Mouse (Mus musculus): ENCODE measurements around the gene Spats1.

DNA sequence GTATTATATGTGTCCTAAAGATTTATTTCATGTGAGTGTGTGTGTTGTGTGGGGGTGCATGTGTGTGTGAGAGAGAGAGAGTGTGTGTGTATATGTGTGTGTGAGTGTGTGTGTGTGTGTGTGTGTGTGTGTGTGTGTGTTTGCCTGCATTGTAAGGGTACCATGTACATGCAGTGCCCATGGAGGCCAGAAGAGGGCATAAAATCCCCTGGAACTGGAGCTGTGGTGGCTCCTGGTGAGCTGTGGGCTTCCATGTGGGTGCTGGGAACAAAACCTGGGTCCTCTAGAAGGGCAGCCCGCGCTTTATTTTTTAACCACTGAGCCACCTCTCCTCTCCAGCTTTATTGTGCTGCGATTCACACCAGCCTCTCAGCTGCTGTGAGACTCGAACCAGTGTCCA is 12.7 kb downstream of the Spats1 start:
- TF ChIP-seq MAFK (IDR thresholded peaks at IDR 0.05; ENCODE audit: insufficient read depth, low read depth, low read length) (no peak), ZNF384 (IDR thresholded peaks at IDR 0.05; ENCODE audit: low read depth, low read length) (no peak), HCFC1 (IDR thresholded peaks at IDR 0.05; ENCODE audit: borderline replicate concordance, insufficient read depth, low read length) (no peak)
